Mouse (Mus musculus) intestine, postnatal 0 days (tissue): ENCODE data around the gene Mtor. TPM values are rescaled to one million over a fixed set of nuclear protein-coding genes. Genes with fewer than 3 reads are reported as not detected.

Source experiments
- ATAC-seq: fragments of 200-750 bp; cut with Nextera tagmentation; 2 replicates; pipeline ENCODE4 v1.8.0; 2017; ENCODE audit warnings: mild to moderate bottlenecking, moderate TSS enrichment, moderate library complexity
- H3K27ac ChIP-seq: fragments of 300-500 bp; sonication (generic); 2 replicates; pipeline ENCODE4 v1.5.1; 2014; ENCODE audit warnings: mild to moderate bottlenecking, low read depth, low read length, moderate library complexity
- H3K27me3 ChIP-seq: fragments of 300-500 bp; sonication (generic); replicated peaks from 2 replicates; pipeline ENCODE4 v1.6.1; 2014; ENCODE audit warnings: low read length, mixed read lengths; ENCODE audit not compliant: control insufficient read depth, insufficient read depth
- H3K36me3 ChIP-seq: fragments of 300-500 bp; sonication (generic); 2 replicates; pipeline ENCODE4 v1.6.1; 2014; ENCODE audit warnings: mild to moderate bottlenecking, moderate library complexity; ENCODE audit not compliant: control insufficient read depth, insufficient read depth
- H3K4me1 ChIP-seq: fragments of 300-500 bp; sonication (generic); replicated peaks from 2 replicates; pipeline ENCODE4 v1.6.1; 2014; ENCODE audit warnings: antibody characterized with exemption, low read length, mixed read lengths; ENCODE audit not compliant: control insufficient read depth, insufficient read depth
- H3K4me2 ChIP-seq: fragments of 300-500 bp; sonication (generic); replicated peaks from 2 replicates; pipeline ENCODE4 v1.6.1; 2014; ENCODE audit warnings: low read depth, mild to moderate bottlenecking, moderate library complexity
- H3K4me3 ChIP-seq: fragments of 300-500 bp; sonication (generic); 2 replicates; pipeline ENCODE4 v1.5.1; 2014; ENCODE audit warnings: low read depth, low read length
- H3K9ac ChIP-seq: fragments of 300-500 bp; sonication (generic); 2 replicates; pipeline ENCODE4 v1.6.1; 2014; ENCODE audit warnings: mild to moderate bottlenecking, low read depth, low read length
- H3K9me3 ChIP-seq: fragments of 300-500 bp; sonication (generic); 2 replicates; pipeline ENCODE4 v1.6.1; 2016; ENCODE audit warnings: mixed run types; ENCODE audit not compliant: control insufficient read depth
- CTCF ChIP-seq: sonication (generic); IDR thresholded peaks from 2 replicates; pipeline ENCODE4 v1.5.1; 2016; ENCODE audit warnings: low read depth, mild to moderate bottlenecking, control low read depth, antibody characterized with exemption, moderate library complexity
- WGBS: fragments of 180-500 bp; shearing (Covaris S2); extraction: QIAGEN DNeasy Blood & Tissue Kit; methylation state at CpG from one replicate; pipeline ENCODE4 v1.1.7; 2014; 5-methylcytosine and 5-hydroxymethylcytosine counted together
- polyA plus RNA-seq: library from polyadenylated mRNA; unstranded; fragments of >200 nt; fragmentation: Nextera tagmentation; extraction: Ambion mirVana; gene quantifications from 2 replicates; pipeline ENCODE4 v1.2.1, GENCODE M21; 2015

Mtor gene
- polyA plus RNA-seq, 1 experiment from 2014 or later = 14.3 TPM

DNA sequence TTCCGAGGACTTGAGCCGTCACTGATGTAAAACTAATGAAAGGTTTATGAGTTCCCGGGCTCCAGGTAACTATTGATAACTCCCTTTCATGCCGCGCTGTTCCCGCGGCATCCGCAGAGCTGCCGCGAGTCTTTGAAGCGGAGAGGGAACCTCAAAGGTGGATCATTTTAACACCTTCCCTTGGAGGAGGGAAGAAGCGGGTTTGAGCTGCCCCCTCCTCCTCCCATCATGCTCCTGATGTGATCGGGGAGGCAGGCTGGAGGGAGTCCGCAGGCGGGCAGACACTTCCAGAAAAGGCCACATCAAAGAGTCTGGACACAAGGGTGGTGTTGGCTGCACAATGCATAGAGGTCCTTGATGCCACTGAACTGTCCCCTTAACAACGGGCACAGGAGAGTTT lies 32.8 kb upstream of the Mtor start:
- TF ChIP-seq CTCF = no peak
- Histone ChIP-seq H3K36me3 (no peaks in the 10 kb centered on the region), H3K9me3 (no peaks in the 10 kb centered on the region), H3K9ac (no peak overlapping the region), H3K27me3 (0 out of 2 replicates have a peak, but pooled peaks cover 3% of the 10 kb centered on the region), H3K4me1 (no peaks in the 10 kb centered on the region), H3K4me2 (no peak overlapping the region), H3K27ac (no peak overlapping the region), H3K4me3 (no peak overlapping the region)
- no peak for ATAC-seq
- 8% methylated on average over 16 of the region's 16 CpGs for WGBS

DNA sequence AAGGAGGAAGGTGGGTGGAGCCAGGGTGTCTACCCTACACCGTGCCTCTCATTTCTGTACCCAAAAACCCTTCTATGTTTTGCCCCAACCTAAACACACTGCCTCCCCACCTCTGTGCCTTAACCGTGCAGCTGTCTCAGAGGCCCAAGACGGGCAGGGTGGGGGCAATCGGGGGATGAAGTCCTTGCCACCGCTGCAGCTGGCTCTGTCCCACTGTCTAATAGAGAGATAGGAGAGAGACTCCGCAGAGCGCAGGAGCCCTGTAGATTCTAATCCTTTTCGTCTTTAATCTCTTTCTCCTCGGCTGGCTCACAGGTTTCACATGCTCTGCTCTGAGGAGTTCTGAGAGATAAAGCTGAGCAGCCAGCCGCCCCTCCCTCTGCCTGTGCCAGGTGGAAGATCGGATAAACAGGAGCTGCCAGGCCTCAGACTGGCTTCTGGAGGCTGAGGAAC lies 31.3 kb upstream of the Mtor start:
- Histone ChIP-seq H3K4me1 (no peaks in the 10 kb centered on the region), H3K27ac (no peak overlapping the region), H3K9me3 (no peaks in the 10 kb centered on the region), H3K9ac (no peak overlapping the region), H3K27me3 (0 out of 2 replicates have a peak, but pooled peaks cover 3% of the 10 kb centered on the region), H3K4me2 (no peak overlapping the region), H3K4me3 (no peak overlapping the region), H3K36me3 (no peaks in the 10 kb centered on the region)
- WGBS = 39% methylated on average over 11 of the region's 11 CpGs
- TF ChIP-seq CTCF = no peak
- ATAC-seq = no peak

DNA sequence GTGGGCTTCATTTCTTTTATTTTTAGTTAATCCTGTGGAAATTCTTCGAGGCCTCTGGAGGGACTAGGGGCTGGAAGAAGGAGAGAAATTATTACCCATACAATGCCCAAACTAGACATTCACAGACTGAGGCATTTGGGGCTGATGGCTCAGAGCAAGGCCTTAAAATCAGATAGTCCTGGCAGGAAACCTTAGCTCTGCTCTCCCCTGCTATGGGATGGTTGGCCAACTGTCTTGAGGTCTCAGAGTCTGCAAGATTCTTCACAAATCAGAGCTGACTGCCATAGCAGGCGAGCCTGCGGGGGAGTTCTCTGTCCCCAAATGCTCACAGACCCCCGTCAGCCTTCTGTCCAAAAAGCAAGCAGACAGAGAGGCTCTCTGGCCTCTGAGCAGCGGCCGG lies 30.9 kb upstream of the Mtor start:
- Histone ChIP-seq H3K4me2 (no peak overlapping the region), H3K9ac (no peak overlapping the region), H3K4me3 (no peak overlapping the region), H3K4me1 (no peaks in the 10 kb centered on the region), H3K27me3 (0 out of 2 replicates have a peak, but pooled peaks cover 3% of the 10 kb centered on the region), H3K36me3 (no peaks in the 10 kb centered on the region), H3K27ac (no peak overlapping the region), H3K9me3 (no peaks in the 10 kb centered on the region)
- ATAC-seq = no peak
- 56% methylated on average over 6 of the region's 6 CpGs for WGBS
- no peak for TF ChIP-seq CTCF

DNA sequence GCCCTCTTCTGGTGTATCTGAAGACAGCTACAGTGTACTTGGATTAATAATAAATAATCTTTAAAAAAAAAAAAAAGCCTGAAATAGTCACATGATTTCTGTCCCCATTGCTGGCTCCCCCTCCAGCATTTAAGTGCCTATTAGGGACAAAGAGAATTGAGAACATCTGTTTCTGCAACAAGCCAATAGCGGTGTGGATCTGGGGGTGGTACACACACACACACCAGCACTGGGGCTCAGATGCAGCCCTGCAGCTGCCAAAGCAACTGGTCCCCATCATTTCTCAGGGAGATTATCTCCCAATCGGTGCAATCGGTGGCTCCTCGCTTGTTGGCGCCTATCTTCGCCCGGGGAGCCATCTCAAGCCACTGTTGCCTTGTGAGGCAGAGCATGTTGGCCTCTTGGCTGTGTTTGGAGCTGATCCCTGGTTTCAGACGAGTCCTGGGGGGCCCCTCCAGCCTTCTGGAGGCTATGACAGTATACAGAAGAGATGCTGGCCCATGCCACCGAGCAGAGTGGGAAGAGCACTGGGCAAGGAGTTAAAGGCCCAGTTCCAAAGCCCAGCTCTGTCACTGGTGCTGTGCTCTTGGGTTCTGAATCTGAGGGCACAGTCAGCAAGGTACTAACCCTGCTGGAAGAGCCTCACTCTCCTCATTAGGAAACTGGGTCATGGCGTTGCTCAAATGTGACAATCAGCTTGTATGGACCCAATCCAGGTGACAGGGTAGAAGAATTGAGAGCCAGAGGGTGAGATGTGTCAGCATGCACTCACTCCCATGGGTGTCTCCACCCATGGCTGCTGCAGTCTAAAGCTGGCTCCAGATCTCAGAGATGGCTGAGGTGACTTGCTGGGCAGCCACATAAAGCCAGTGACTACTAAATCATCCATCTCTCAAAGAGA lies 21.2 kb upstream of the Mtor start:
- no peaks in the 10 kb centered on the region for H3K27me3 ChIP-seq
- H3K36me3 ChIP-seq = no peaks in the 10 kb centered on the region
- H3K4me3 ChIP-seq = no peak overlapping the region
- 75% methylated on average over 10 of the region's 10 CpGs for WGBS
- TF ChIP-seq CTCF = no peak
- H3K4me1 ChIP-seq = no peaks in the 10 kb centered on the region
- H3K9ac ChIP-seq = no peak overlapping the region
- ATAC-seq = no peak
- no peak overlapping the region for H3K27ac ChIP-seq
- no peak overlapping the region for H3K4me2 ChIP-seq
- H3K9me3 ChIP-seq = no peaks in the 10 kb centered on the region

DNA sequence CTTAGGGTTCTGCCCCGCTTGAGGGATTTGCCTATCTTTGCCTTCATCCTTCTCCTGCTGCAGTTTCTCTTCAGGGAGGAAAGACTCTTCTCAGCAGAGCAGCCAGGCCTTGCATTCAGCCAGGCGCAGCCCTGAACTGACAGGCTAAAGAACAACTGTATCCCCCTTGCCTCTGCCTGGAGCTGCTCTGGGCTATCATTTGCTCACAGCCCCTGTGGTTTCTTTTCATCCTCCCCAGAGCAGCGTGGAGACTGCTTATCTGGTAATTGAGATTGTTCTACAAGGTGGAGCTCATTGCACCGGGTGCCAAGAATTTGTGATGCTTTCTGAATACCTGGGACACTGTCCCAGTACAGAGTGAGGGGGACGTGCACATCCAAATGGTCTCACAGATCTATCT lies 19.9 kb upstream of the Mtor start:
- Histone ChIP-seq H3K4me2 (no peak overlapping the region), H3K27me3 (no peaks in the 10 kb centered on the region), H3K9me3 (no peaks in the 10 kb centered on the region), H3K4me3 (no peak overlapping the region), H3K27ac (no peak overlapping the region), H3K4me1 (no peaks in the 10 kb centered on the region), H3K36me3 (peaks cover 1% of the 10 kb centered on the region; the same call in 1 of the 2 replicates), H3K9ac (no peak overlapping the region)
- ATAC-seq = no peak
- TF ChIP-seq CTCF = no peak
- 71% methylated on average over 5 of the region's 5 CpGs for WGBS

DNA sequence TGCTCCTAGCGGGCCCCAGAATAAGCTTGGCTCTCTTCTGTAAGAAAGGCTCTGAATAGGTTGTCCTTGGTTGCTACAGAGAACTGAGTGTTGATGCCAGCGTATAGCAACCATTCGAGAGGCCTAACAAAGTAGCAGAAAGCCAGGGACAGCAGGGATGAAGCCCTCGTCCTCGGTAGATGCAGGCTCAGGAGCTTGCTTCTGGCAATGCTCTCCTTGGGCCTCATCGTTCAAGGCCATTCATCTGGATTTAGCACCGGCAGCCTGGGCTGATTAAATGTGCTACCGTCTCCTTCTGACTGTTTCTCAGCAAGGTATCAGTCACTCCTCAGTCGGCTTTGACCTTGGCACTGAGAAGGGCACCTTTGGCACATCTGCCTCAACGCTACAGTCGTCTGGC lies 19.3 kb upstream of the Mtor start:
- WGBS = 84% methylated on average over 11 of the region's 11 CpGs

More for the DNA sequence above, 19.3 kb upstream of the Mtor start:
- Histone ChIP-seq H3K4me3 (no peak overlapping the region), H3K4me1 (no peaks in the 10 kb centered on the region), H3K27ac (no peak overlapping the region), H3K36me3 (peaks cover 5% of the 10 kb centered on the region; the same call in 1 of the 2 replicates), H3K9ac (no peak overlapping the region), H3K4me2 (no peak overlapping the region), H3K27me3 (no peaks in the 10 kb centered on the region), H3K9me3 (no peaks in the 10 kb centered on the region)
- no peak for TF ChIP-seq CTCF
- no peak for ATAC-seq
